Mouse (Mus musculus) ES-E14 (cell line): ENCODE measurements around the gene Mrgprd. TPM values are rescaled to one million over a fixed set of nuclear protein-coding genes. Genes with fewer than 3 reads are reported as not detected.

Experiments used
- DNase-seq: peaks from one replicate; pipeline ENCODE4 v3.0.0-alpha.2; 2013; ENCODE audit warnings: low read depth, low spot score
- H3K27ac ChIP-seq: 2 replicates; pipeline ENCODE4 v1.5.1; 2012; ENCODE audit warnings: low read depth, mild to moderate bottlenecking, low read length, moderate library complexity, mixed read lengths; ENCODE audit not compliant: poor library complexity, insufficient read depth, severe bottlenecking
- H3K36me3 ChIP-seq: 2 replicates; pipeline ENCODE4 v1.6.1; 2012; ENCODE audit warnings: mild to moderate bottlenecking, low read length, moderate library complexity, mixed read lengths; ENCODE audit not compliant: control insufficient read depth, poor library complexity, insufficient read depth, severe bottlenecking
- H3K4me1 ChIP-seq, 2 experiments: fragments of 150-350 bp in 1 of 2; sonication (generic) in 1 of 2; 2 replicates each; pipeline ENCODE4 v1.6.1; 2012; ENCODE audit warnings: low read length in 2 of 2, mild to moderate bottlenecking in 1 of 2, mixed read lengths in 1 of 2; ENCODE audit not compliant: control insufficient read depth in 2 of 2, insufficient read depth in 2 of 2, poor library complexity in 1 of 2
- H3K4me3 ChIP-seq, 2 experiments: fragments of 150-350 bp in 1 of 2; sonication (generic) in 1 of 2; 2 replicates each; pipeline ENCODE4 v1.5.1; 2012; ENCODE audit warnings: low read length in 2 of 2, low read depth in 1 of 2, mild to moderate bottlenecking in 1 of 2, mixed read lengths in 1 of 2; ENCODE audit not compliant: insufficient read depth in 1 of 2, poor library complexity in 1 of 2, severe bottlenecking in 1 of 2
- H3K9ac ChIP-seq: 2 replicates; pipeline ENCODE4 v1.6.1; 2012; ENCODE audit warnings: low read depth, mild to moderate bottlenecking, low read length, mixed read lengths; ENCODE audit not compliant: poor library complexity, insufficient read depth, severe bottlenecking
- H3K9me3 ChIP-seq: fragments of 150-350 bp; sonication (generic); 2 replicates; pipeline ENCODE4 v1.6.1; 2012; ENCODE audit warnings: low read depth, mild to moderate bottlenecking, low read length; ENCODE audit not compliant: control insufficient read depth, insufficient read depth
- CHD2 ChIP-seq: IDR thresholded peaks from 2 replicates; pipeline ENCODE4 v1.6.1; 2014; ENCODE audit warnings: mild to moderate bottlenecking, low read depth, low read length, inconsistent platforms
- HCFC1 ChIP-seq: IDR thresholded peaks from 2 replicates; pipeline ENCODE4 v1.6.1; 2012; ENCODE audit warnings: low read length, inconsistent platforms, borderline replicate concordance; ENCODE audit not compliant: insufficient read depth
- MAFK ChIP-seq: IDR thresholded peaks from 2 replicates; pipeline ENCODE4 v1.6.1; 2014; ENCODE audit warnings: mild to moderate bottlenecking, low read depth, low read length, inconsistent platforms; ENCODE audit not compliant: insufficient read depth
- ZC3H11A ChIP-seq: IDR thresholded peaks from 2 replicates; pipeline ENCODE4 v1.6.1; 2012; ENCODE audit warnings: low read depth, mild to moderate bottlenecking, inconsistent platforms, low read length, borderline replicate concordance
- ZNF384 ChIP-seq: IDR thresholded peaks from 2 replicates; pipeline ENCODE4 v1.6.1; 2012; ENCODE audit warnings: low read depth, low read length, inconsistent platforms
- in situ Hi-C, 2 experiments: fragments of 600-800 bp; cut with MboI; formaldehyde crosslinking; loops; one replicate each; pipeline ENCODE4 v1.15.1; 2025; ENCODE audit warnings: low sequenced_read_pairs in 2 of 2, inconsistent platforms in 1 of 2; ENCODE audit not compliant: unreplicated experiment in 2 of 2
- total RNA-seq: library from RNA; depleted of rRNA; stranded (reverse); fragments of 300-350 nt; gene quantifications from 2 replicates; pipeline ENCODE4 v1.2.3, GENCODE M21; 2012

The Mrgprd gene
- total RNA-seq, 1 experiment, result 0.09 TPM

GRCm38 (mm10) chr7:145293859-145294258 lies 20.8 kb upstream of the Mrgprd start:
- in situ Hi-C loops, result no loop called here
- Histone ChIP-seq H3K27ac (no peak overlapping the region), H3K9me3 (no peaks in the 10 kb centered on the region), H3K9ac (no peak overlapping the region), H3K4me3 (no peak overlapping the region), H3K36me3 (no peaks in the 10 kb centered on the region), H3K4me1 (no peaks in the 10 kb centered on the region)
- DNase-seq, result peak; percentile 51
- TF ChIP-seq CHD2 (no peak), ZC3H11A (no peak), HCFC1 (no peak), MAFK (no peak), ZNF384 (no peak)

GRCm38 (mm10) chr7:145298666-145299490 lies 15.8 kb upstream of the Mrgprd start:
- Histone ChIP-seq H3K4me1 (peaks cover 0 to 4% of the 10 kb centered on the region in 2 experiments; a peak in 1 of 4 replicates), H3K36me3 (no peaks in the 10 kb centered on the region), H3K9me3 (no peaks in the 10 kb centered on the region), H3K4me3 (no peak overlapping the region), H3K27ac (no peak overlapping the region), H3K9ac (no peak overlapping the region)
- TF ChIP-seq CHD2, result no peak
- TF ChIP-seq ZNF384, result no peak
- TF ChIP-seq MAFK, result no peak
- TF ChIP-seq ZC3H11A, result no peak
- TF ChIP-seq HCFC1, result no peak
- in situ Hi-C loops, result no loop called here
- no peak for DNase-seq

- Histone ChIP-seq H3K27ac (no peak overlapping the region), H3K9me3 (no peaks in the 10 kb centered on the region), H3K4me1 (peaks cover 0 to 4% of the 10 kb centered on the region in 2 experiments; a peak in 1 of 4 replicates), H3K4me3 (no peak overlapping the region), H3K36me3 (no peaks in the 10 kb centered on the region), H3K9ac (no peak overlapping the region)
- DNase-seq, result no peak
- TF ChIP-seq MAFK (no peak), CHD2 (no peak), ZNF384 (no peak), HCFC1 (no peak), ZC3H11A (no peak)
- in situ Hi-C loops, result no loop called here
These were observed 14.9 kb upstream of the Mrgprd start for GRCm38 (mm10) chr7:145299562-145300320.

- H3K36me3 ChIP-seq, result no peaks in the 10 kb centered on the region
- TF ChIP-seq HCFC1 (no peak), ZNF384 (no peak)
- in situ Hi-C loops, result no loop called here
- no peak within 1 kb of the TSS for H3K27ac ChIP-seq
- H3K4me3 ChIP-seq, result no peak within 1 kb of the TSS
- DNase-seq, result no peak
- H3K9me3 ChIP-seq, result no peaks in the 10 kb centered on the region
- peaks cover 0 to 4% of the 10 kb centered on the region in 2 experiments; a peak in 1 of 4 replicates for H3K4me1 ChIP-seq
- no peak within 1 kb of the TSS for H3K9ac ChIP-seq
These were observed 14.2 kb upstream of the Mrgprd start, which contains the start of gene Mrgprf for GRCm38 (mm10) chr7:145300321-145301007. Gene Mrgprf (plus strand): TSS chr7:145300828.
